Mouse (Mus musculus): ENCODE measurements around the gene Ubr3. TPM values are rescaled to one million over a fixed set of nuclear protein-coding genes. Genes with fewer than 3 reads are reported as not detected.

Gene Ubr3
- 100 to 1,000 TPM; 112 to 139 TPM for total RNA-seq (2021)

- peak; percentile 92 to 95 for DNase-seq (ENCODE audit: extremely low spot score in 1 of 2, low spot score in 1 of 2)
Measured at GRCm38 (mm10) chr2:69897039-69897617, at the start of gene Ubr3. TSS of gene Ubr3 (plus strand) at chr2:69897246.

GRCm38 (mm10) chr2:69849215-69849614 lies 47.8 kb upstream of the Ubr3 start:
- no peak for DNase-seq (ENCODE audit: extremely low spot score in 1 of 2, low spot score in 1 of 2)

GRCm38 (mm10) chr2:69851427-69852058 lies 45.5 kb upstream of the Ubr3 start:
- DNase-seq (ENCODE audit: extremely low spot score in 1 of 2, low spot score in 1 of 2): no peak

- no peak for DNase-seq (ENCODE audit: extremely low spot score in 1 of 2, low spot score in 1 of 2)
Measured at GRCm38 (mm10) chr2:69856392-69856791, 40.7 kb upstream of the Ubr3 start.

- DNase-seq (ENCODE audit: extremely low spot score in 1 of 2, low spot score in 1 of 2): no peak
Measured at GRCm38 (mm10) chr2:69857882-69858281, 39.2 kb upstream of the Ubr3 start.

- peak; percentile 16 to 17 for DNase-seq (ENCODE audit: extremely low spot score in 1 of 2, low spot score in 1 of 2)
Measured at GRCm38 (mm10) chr2:69860972-69861452, 36.0 kb upstream of the Ubr3 start.

- DNase-seq (ENCODE audit: extremely low spot score in 1 of 2, low spot score in 1 of 2): peak; percentile 78 to 87
Measured at GRCm38 (mm10) chr2:69861485-69862091, 35.5 kb upstream of the Ubr3 start, which contains the start of gene Ssb. TSS of gene Ssb (plus strand) at chr2:69861562.

GRCm38 (mm10) chr2:69862117-69862657 lies 34.9 kb upstream of the Ubr3 start:
- no peak for DNase-seq (ENCODE audit: extremely low spot score in 1 of 2, low spot score in 1 of 2)

- no peak for DNase-seq (ENCODE audit: extremely low spot score in 1 of 2, low spot score in 1 of 2)
Measured at GRCm38 (mm10) chr2:69883990-69884391, 13.1 kb upstream of the Ubr3 start.

- DNase-seq (ENCODE audit: extremely low spot score in 1 of 2, low spot score in 1 of 2): no peak
Measured at GRCm38 (mm10) chr2:69884581-69884980, 12.5 kb upstream of the Ubr3 start.

- DNase-seq (ENCODE audit: extremely low spot score in 1 of 2, low spot score in 1 of 2): no peak
Measured at GRCm38 (mm10) chr2:69885050-69885449, 12.0 kb upstream of the Ubr3 start.

- DNase-seq (ENCODE audit: extremely low spot score in 1 of 2, low spot score in 1 of 2): peak; percentile 86 to 87
Measured at GRCm38 (mm10) chr2:69885451-69886305, 11.4 kb upstream of the Ubr3 start, which contains the start of gene Mettl5. TSS of gene Mettl5 (minus strand) at chr2:69885615.

- no peak for DNase-seq (ENCODE audit: extremely low spot score in 1 of 2, low spot score in 1 of 2)
Measured at GRCm38 (mm10) chr2:69888957-69889356, 8.1 kb upstream of the Ubr3 start.

GRCm38 (mm10) chr2:69890843-69891242 lies 6.2 kb upstream of the Ubr3 start:
- no peak for DNase-seq (ENCODE audit: extremely low spot score in 1 of 2, low spot score in 1 of 2)

GRCm38 (mm10) chr2:69893145-69893544 lies 3.9 kb upstream of the Ubr3 start:
- no peak for DNase-seq (ENCODE audit: extremely low spot score in 1 of 2, low spot score in 1 of 2)

GRCm38 (mm10) chr2:69893891-69894290 lies 3.2 kb upstream of the Ubr3 start:
- DNase-seq (ENCODE audit: extremely low spot score in 1 of 2, low spot score in 1 of 2): no peak

- no peak for DNase-seq (ENCODE audit: extremely low spot score in 1 of 2, low spot score in 1 of 2)
Measured at GRCm38 (mm10) chr2:69895502-69896223, 1.4 kb upstream of the Ubr3 start.

- DNase-seq (ENCODE audit: extremely low spot score in 1 of 2, low spot score in 1 of 2): no peak
Measured at GRCm38 (mm10) chr2:69896224-69896581, 843 bp upstream of the Ubr3 start.

GRCm38 (mm10) chr2:69897618-69898575 lies 851 bp downstream of the Ubr3 start:
- DNase-seq (ENCODE audit: extremely low spot score in 1 of 2, low spot score in 1 of 2): peak; percentile 24 to 37

Data from layer of hippocampus, postnatal 25 days (tissue).